Mouse (Mus musculus): ENCODE results near the gene Tmem107. TPM values are rescaled to one million over a fixed set of nuclear protein-coding genes. Genes with fewer than 3 reads are reported as not detected.
A peak's percentile ranks its signal among the peaks of the same experiment; 100 is the strongest.

Tmem107 gene
- total RNA-seq, 1 experiment = 38.8 TPM

DNA sequence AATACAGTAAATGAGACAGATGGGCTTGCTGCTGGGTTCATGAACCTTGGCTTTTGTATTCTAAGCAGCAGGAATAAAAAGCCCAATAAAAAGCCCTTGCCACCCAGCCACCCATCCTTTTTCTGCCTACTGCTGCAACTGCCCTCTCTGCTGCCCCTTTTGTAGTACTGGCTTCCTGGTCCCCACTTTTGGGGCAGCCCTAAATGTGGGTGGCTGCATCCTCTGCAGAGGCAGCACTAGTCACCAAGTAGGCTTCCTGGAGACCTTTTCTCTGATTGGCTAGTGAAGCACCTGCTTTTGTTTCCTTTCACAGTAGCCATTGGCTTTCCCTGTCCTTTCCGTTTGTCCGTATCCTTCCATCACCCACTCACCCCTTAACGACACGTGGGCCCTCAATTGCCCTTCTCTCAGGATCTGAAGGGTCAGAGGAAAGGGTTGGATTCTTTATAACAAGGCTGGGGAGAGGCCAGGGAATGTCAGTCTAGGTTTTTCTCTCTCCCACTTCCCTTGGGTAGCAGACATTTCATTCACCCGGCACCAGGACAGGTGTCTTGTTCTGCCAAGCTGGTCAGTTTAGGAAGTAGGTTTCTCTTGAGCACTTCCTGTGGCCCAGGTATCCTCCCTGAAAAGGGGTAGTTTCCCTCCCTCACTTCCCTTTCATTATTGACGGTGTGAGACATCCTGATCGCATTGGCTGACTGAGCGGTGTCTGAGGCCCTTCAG, 27.6 kb downstream of the Tmem107 start:
- Histone ChIP-seq H3K27ac (ENCODE audit: insufficient read depth, low read depth, low read length, poor library complexity, severe bottlenecking) (no peak overlapping the region), H3K9me3 (ENCODE audit: control insufficient read depth, insufficient read depth, low read depth, low read length) (no peaks in the 10 kb centered on the region), H3K4me1 (ENCODE audit: control insufficient read depth in 2 of 2, insufficient read depth in 2 of 2, low read length in 2 of 2, poor library complexity in 1 of 2) (peaks cover 10 to 16% of the 10 kb centered on the region in 2 experiments; a peak in 3 of 4 replicates), H3K36me3 (ENCODE audit: control insufficient read depth, insufficient read depth, low read length, poor library complexity, severe bottlenecking) (peaks cover 27% of the 10 kb centered on the region), H3K9ac (ENCODE audit: insufficient read depth, low read depth, low read length, poor library complexity, severe bottlenecking) (no peak overlapping the region), H3K4me3 (ENCODE audit: insufficient read depth in 1 of 2, low read depth in 1 of 2, low read length in 2 of 2, poor library complexity in 1 of 2, severe bottlenecking in 1 of 2) (peak overlapping the region in 1 of 2 experiments; percentile 81; a peak in 1 of 4 replicates)
- in situ Hi-C loops (cut with MboI; ENCODE audit: low sequenced_read_pairs in 2 of 2, unreplicated experiment in 2 of 2) = no loop called here
- TF ChIP-seq MAFK (IDR thresholded peaks at IDR 0.05; ENCODE audit: insufficient read depth, low read depth, low read length) (no peak), CHD2 (IDR thresholded peaks at IDR 0.05; ENCODE audit: low read depth, low read length) (no peak), ZNF384 (IDR thresholded peaks at IDR 0.05; ENCODE audit: low read depth, low read length) (no peak), ZC3H11A (IDR thresholded peaks at IDR 0.05; ENCODE audit: borderline replicate concordance, low read depth, low read length) (no peak), HCFC1 (IDR thresholded peaks at IDR 0.05; ENCODE audit: borderline replicate concordance, insufficient read depth, low read length) (no peak)
- DNase-seq (ENCODE audit: low read depth, low spot score) = no peak

DNA sequence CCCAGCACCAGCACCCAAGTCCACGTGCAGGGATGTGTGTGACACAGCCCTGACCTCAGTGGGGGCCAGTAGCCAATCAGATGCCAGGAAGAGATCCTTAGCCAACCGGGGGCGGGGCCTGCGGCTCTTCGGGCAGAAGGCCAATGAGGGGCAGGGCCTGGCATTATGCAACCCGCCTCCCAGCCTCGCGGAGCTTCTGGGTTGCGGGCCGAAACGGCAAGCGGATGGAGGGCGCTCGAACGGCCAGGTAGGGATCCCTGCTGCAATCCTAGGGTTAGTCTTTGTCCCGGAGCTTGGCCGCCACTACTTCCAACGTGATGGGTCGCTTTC, 28.1 kb downstream of the Tmem107 start:
- DNase-seq (ENCODE audit: low read depth, low spot score) = peak; percentile 93
- TF ChIP-seq ZNF384 (IDR thresholded peaks at IDR 0.05; ENCODE audit: low read depth, low read length) (no peak), MAFK (IDR thresholded peaks at IDR 0.05; ENCODE audit: insufficient read depth, low read depth, low read length) (no peak), CHD2 (IDR thresholded peaks at IDR 0.05; ENCODE audit: low read depth, low read length) (no peak), HCFC1 (IDR thresholded peaks at IDR 0.05; ENCODE audit: borderline replicate concordance, insufficient read depth, low read length) (no peak), ZC3H11A (IDR thresholded peaks at IDR 0.05; ENCODE audit: borderline replicate concordance, low read depth, low read length) (no peak)
- Histone ChIP-seq H3K4me3 (ENCODE audit: insufficient read depth in 1 of 2, low read depth in 1 of 2, low read length in 2 of 2, poor library complexity in 1 of 2, severe bottlenecking in 1 of 2) (peak overlapping the region; percentile 55 to 81), H3K27ac (ENCODE audit: insufficient read depth, low read depth, low read length, poor library complexity, severe bottlenecking) (no peak overlapping the region), H3K4me1 (ENCODE audit: control insufficient read depth in 2 of 2, insufficient read depth in 2 of 2, low read length in 2 of 2, poor library complexity in 1 of 2) (peaks cover 10 to 16% of the 10 kb centered on the region in 2 experiments; a peak in 3 of 4 replicates), H3K9ac (ENCODE audit: insufficient read depth, low read depth, low read length, poor library complexity, severe bottlenecking) (peak overlapping the region; percentile 56), H3K36me3 (ENCODE audit: control insufficient read depth, insufficient read depth, low read length, poor library complexity, severe bottlenecking) (peaks cover 32% of the 10 kb centered on the region), H3K9me3 (ENCODE audit: control insufficient read depth, insufficient read depth, low read depth, low read length) (no peaks in the 10 kb centered on the region)
- in situ Hi-C loops (cut with MboI; ENCODE audit: low sequenced_read_pairs in 2 of 2, unreplicated experiment in 2 of 2) = no loop called here

- TF ChIP-seq ZNF384 (IDR thresholded peaks at IDR 0.05; ENCODE audit: low read depth, low read length) = no peak
- TF ChIP-seq MAFK (IDR thresholded peaks at IDR 0.05; ENCODE audit: insufficient read depth, low read depth, low read length) = no peak
- no peak for TF ChIP-seq ZC3H11A (IDR thresholded peaks at IDR 0.05; ENCODE audit: borderline replicate concordance, low read depth, low read length)
- TF ChIP-seq HCFC1 (IDR thresholded peaks at IDR 0.05; ENCODE audit: borderline replicate concordance, insufficient read depth, low read length) = no peak
- TF ChIP-seq CHD2 (IDR thresholded peaks at IDR 0.05; ENCODE audit: low read depth, low read length) = no peak
- in situ Hi-C loops (cut with MboI; ENCODE audit: low sequenced_read_pairs in 2 of 2, unreplicated experiment in 2 of 2) = no loop called here
- peak overlapping the region; percentile 55 to 81 for H3K4me3 ChIP-seq (ENCODE audit: insufficient read depth in 1 of 2, low read depth in 1 of 2, low read length in 2 of 2, poor library complexity in 1 of 2, severe bottlenecking in 1 of 2)
- H3K4me1 ChIP-seq (ENCODE audit: control insufficient read depth in 2 of 2, insufficient read depth in 2 of 2, low read length in 2 of 2, poor library complexity in 1 of 2) = peaks cover 10 to 16% of the 10 kb centered on the region in 2 experiments; a peak in 3 of 4 replicates
- H3K9me3 ChIP-seq (ENCODE audit: control insufficient read depth, insufficient read depth, low read depth, low read length) = no peaks in the 10 kb centered on the region
- H3K9ac ChIP-seq (ENCODE audit: insufficient read depth, low read depth, low read length, poor library complexity, severe bottlenecking) = peak overlapping the region; percentile 56
- DNase-seq (ENCODE audit: low read depth, low spot score) = no peak
- H3K27ac ChIP-seq (ENCODE audit: insufficient read depth, low read depth, low read length, poor library complexity, severe bottlenecking) = no peak overlapping the region
- peaks cover 38% of the 10 kb centered on the region for H3K36me3 ChIP-seq (ENCODE audit: control insufficient read depth, insufficient read depth, low read length, poor library complexity, severe bottlenecking)
These were observed 28.7 kb downstream of the Tmem107 start for GRCm38 (mm10) chr11:69099177-69099914.

DNA sequence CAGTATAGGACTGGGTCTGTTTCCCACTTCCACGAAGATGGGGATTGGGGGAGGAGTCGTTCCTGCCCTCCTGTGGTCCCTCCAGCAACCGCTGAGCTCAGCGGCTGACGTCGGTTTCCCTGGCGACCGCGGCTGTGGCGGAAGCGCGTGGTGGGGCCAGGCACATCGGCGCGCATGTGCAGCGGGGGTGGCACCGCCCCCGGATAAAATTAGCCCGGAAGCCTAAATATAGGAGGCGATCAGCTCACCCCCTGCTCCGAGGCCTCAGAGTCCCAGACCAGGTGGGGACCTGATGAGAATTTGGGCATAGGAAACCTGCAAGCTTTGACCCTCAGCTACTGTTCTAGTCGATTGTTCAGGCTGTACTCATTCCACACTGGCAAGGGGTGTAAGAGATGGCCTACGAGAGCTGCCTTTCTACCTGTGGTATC, 29.3 kb downstream of the Tmem107 start:
- no peak for DNase-seq (ENCODE audit: low read depth, low spot score)
- Histone ChIP-seq H3K9me3 (ENCODE audit: control insufficient read depth, insufficient read depth, low read depth, low read length) (no peaks in the 10 kb centered on the region), H3K4me3 (ENCODE audit: insufficient read depth in 1 of 2, low read depth in 1 of 2, low read length in 2 of 2, poor library complexity in 1 of 2, severe bottlenecking in 1 of 2) (peak overlapping the region; percentile 55 to 81), H3K27ac (ENCODE audit: insufficient read depth, low read depth, low read length, poor library complexity, severe bottlenecking) (no peak overlapping the region), H3K36me3 (ENCODE audit: control insufficient read depth, insufficient read depth, low read length, poor library complexity, severe bottlenecking) (peaks cover 42% of the 10 kb centered on the region), H3K9ac (ENCODE audit: insufficient read depth, low read depth, low read length, poor library complexity, severe bottlenecking) (peak overlapping the region; percentile 56), H3K4me1 (ENCODE audit: control insufficient read depth in 2 of 2, insufficient read depth in 2 of 2, low read length in 2 of 2, poor library complexity in 1 of 2) (peaks cover 10 to 16% of the 10 kb centered on the region in 2 experiments; a peak in 3 of 4 replicates)
- no peak for TF ChIP-seq MAFK (IDR thresholded peaks at IDR 0.05; ENCODE audit: insufficient read depth, low read depth, low read length)
- TF ChIP-seq CHD2 (IDR thresholded peaks at IDR 0.05; ENCODE audit: low read depth, low read length) = no peak
- TF ChIP-seq ZC3H11A (IDR thresholded peaks at IDR 0.05; ENCODE audit: borderline replicate concordance, low read depth, low read length) = no peak
- TF ChIP-seq ZNF384 (IDR thresholded peaks at IDR 0.05; ENCODE audit: low read depth, low read length) = no peak
- no peak for TF ChIP-seq HCFC1 (IDR thresholded peaks at IDR 0.05; ENCODE audit: borderline replicate concordance, insufficient read depth, low read length)
- in situ Hi-C loops (cut with MboI; ENCODE audit: low sequenced_read_pairs in 2 of 2, unreplicated experiment in 2 of 2) = no loop called here
